Mouse (Mus musculus) kidney, adult 11 months (tissue): ENCODE data around the gene Plxna2.

Source experiments
- DNase-seq: peaks from one replicate; pipeline ENCODE4 v3.0.0; 2022

Plxna2 gene

GRCm38 (mm10) chr1:194774754-194775153 lies 156.7 kb downstream of the Plxna2 start:
- no peak for DNase-seq

GRCm38 (mm10) chr1:194775656-194776374 lies 157.8 kb downstream of the Plxna2 start:
- DNase-seq, result no peak

DNA sequence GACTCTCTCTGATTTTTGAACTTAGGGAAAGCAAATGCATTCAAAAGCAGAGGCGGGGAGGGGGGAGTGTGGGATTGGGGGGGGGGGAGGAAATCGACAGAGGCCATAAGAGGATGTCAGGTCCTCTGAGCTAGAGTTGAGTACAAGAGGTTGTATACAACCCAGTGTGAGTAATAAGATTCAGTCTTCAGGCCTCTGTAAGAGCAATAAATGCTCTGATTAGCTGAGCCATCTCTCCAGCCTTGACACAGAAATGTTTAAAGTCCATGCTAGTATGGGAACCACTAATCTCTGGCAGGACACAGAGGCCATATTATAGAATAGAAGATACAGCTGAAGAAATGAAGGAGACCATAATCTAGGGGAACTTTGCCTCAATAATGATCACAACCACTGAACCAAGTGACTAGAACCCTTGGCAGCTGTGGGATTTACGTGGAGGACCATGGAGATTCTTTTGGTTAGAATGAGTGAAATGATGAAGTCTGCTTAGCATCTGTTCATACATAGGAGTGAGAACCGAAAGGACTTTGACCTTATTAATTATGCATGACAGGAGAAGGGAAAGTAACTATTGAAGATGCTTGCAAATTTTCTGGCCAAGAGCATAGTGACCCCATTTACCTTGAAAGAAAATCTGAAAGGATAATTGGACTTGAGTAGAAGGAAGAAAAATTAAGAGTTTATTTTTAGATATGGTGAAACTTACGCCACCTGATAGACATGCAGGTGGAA lies 158.7 kb downstream of the Plxna2 start:
- DNase-seq, result no peak

DNA sequence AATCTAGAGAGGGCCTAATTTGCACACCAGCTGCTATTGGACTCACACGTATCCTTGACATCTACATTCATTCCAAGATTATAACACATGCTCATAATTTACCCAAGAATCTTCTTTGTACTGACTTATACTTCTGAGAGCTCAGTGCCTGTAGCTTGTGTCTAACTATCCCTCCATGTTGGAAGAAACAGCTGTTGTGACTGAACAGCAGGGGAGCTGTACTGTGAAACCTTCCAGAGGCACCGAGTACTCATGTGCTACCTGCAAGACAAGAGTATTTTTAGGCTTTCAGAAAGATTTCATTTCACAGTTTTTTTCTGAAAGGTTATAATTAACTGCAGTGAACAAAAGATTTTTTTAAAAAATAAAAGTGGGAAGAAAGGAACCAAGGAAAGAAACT lies 159.6 kb downstream of the Plxna2 start:
- no peak for DNase-seq

DNA sequence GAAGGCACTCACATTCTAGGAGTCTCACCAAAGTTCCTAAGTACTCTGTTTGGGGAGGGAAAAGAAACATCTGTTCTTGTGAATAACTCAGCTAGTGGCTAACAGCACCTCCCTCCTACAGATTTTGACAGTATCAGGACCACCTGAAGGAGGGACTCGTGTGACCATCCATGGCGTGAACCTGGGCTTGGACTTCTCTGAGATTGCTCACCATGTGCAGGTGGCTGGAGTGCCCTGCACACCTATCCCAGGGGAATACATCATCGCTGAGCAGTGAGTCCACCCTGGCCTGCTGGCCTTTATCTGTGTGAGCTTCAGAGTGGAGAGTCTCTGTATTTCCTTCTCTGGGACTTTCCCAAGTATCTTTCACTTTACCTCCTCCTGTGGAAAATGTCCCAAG lies 162.4 kb downstream of the Plxna2 start:
- no peak for DNase-seq

DNA sequence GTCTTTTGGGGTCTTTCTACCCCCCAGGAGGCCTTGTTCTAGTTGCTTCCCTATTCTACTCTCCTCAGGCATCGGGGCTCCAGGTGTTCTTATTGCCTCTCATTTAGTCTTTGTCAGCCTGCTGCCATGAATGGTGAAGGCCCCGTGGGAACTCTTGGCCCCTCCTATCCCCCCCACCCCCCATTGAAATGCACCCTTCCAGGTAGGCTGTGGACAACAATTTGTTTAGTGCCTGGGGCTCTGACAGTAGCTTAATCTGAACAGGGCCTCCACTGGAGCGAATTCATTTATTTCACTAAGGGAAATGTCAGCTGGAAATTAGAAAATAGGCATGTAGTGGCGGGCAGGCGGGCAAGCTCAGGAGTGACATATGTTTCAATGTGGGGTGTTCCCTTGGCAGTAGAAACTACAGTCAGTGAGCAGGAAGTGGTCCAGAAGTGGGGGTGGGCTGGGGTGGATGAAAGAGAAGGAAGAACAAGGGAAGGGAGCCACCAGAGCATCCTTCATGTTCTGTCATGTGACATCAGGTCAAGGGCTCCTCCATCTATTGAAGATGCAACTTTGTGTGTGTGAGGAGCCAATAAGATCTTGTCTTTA lies 162.9 kb downstream of the Plxna2 start:
- DNase-seq, result no peak

DNA sequence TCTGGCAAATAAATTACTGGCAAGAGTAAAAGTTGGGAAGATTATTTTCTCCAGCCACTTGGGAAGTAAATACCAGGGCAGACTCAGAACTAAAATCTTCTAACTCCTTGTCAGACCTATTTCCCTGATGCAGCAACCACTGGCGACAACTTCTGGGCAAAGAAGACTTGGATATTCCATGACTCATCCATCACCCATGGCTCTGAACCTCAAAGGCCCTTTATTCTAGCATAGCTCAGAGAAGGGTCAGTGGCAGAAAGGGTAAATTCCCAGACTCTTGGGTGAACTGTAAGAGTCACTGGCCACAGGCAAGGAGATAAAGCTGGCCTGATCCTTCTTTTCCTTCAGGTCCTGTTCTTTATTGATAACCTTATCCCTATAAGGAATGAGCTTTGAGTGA lies 163.5 kb downstream of the Plxna2 start:
- DNase-seq, result no peak

- DNase-seq, result no peak
These were observed 164.3 kb downstream of the Plxna2 start for GRCm38 (mm10) chr1:194782325-194782724.

- no peak for DNase-seq
These were observed 169.6 kb downstream of the Plxna2 start for GRCm38 (mm10) chr1:194787626-194788025.

DNA sequence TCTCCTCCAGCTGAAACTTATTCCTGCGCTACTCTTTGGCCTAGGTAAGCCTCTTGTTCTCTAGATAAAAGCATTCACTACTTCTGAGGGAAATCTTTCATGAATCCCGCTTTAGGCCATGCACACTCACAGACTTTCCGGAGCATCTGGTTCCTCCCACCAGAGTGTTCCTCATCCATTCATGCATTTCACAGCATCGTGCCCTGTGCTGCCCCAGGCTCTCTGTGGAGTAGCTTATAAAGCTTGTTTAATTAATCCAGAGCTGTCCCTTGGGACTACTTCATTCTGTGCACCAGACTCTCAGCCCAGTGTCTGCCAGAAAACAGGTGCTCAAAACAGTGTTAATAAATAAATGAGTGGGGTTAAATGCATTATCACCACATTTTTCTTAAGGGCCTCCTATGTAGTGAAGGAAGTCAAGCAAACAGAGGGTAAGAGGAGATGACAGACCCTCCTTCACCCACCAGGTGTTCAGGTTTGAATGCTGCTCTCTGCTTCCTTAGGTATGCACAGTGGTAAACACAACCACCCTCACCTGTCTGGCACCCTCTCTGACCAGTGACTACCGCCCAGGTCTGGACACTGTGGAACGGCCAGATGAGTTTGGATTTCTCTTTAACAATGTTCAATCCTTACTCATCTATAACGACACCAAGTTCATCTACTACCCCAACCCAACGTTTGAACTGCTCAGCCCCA lies 175.4 kb downstream of the Plxna2 start:
- DNase-seq, result no peak

DNA sequence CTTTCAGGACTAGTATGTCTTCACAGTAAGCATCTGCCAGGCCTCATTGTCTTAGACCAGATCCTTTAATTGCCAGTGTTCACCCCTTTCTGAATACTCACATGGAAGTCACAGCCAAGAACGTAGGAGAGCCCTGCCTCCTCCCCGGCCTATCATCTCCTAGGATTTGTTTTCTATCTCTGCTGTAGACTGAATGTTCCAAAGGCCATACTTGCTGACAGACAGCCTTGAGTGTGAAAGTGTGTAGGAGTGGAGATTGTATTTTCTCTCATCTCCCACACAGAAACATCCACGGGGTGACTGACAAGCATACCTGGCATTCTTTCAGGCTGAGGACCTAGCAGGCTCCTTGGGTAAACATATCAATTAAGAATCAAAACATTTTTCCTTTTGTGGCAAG lies 177.3 kb downstream of the Plxna2 start:
- DNase-seq, result no peak

- no peak for DNase-seq
These were observed 179.8 kb downstream of the Plxna2 start for GRCm38 (mm10) chr1:194797843-194798242.

DNA sequence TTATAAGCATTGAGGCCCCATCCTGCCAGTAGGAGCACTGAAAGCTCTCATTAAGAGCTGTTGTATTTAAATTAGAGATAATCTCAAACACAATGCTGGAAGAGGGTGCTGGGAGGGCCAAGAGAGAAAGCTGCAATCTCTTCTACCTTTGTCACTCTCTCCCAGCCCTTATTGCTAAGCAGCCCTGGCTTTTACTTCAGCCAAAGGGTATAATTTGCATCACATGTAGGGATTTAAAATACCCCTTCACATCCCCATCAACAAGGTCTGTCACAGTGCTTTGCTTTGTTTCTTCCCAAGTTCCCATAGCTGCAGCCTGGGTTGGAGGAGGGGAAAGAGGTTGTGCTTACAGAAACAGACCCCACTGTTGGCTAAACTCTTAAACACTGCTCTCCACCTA lies 180.5 kb downstream of the Plxna2 start:
- no peak for DNase-seq

- DNase-seq, result no peak
These were observed 190.2 kb downstream of the Plxna2 start for GRCm38 (mm10) chr1:194808261-194808660.

GRCm38 (mm10) chr1:194808681-194809080 lies 190.7 kb downstream of the Plxna2 start:
- no peak for DNase-seq

- DNase-seq, result no peak
These were observed 191.6 kb downstream of the Plxna2 start for GRCm38 (mm10) chr1:194809600-194809999.

DNA sequence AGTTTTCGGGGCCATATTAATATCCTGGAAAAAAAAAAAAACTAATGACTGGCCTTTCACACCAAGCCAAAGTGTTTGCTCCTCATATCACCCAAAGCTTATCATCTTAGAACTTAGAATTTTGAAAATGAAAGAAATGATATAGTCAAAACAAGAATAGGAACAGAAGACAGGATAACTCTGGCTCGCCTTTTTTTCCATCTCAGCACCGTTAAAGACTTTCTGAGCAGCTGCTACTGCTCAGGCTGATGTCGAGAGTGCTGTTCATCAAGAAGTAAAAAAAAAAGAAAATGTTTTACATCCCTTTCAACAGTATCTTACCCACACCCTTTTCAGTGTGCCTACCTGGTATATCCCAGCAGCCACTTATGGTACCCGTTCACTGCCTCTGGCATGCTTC lies 196.2 kb downstream of the Plxna2 start:
- no peak for DNase-seq

- DNase-seq, result no peak
These were observed 197.5 kb downstream of the Plxna2 start for GRCm38 (mm10) chr1:194815547-194815946.

DNA sequence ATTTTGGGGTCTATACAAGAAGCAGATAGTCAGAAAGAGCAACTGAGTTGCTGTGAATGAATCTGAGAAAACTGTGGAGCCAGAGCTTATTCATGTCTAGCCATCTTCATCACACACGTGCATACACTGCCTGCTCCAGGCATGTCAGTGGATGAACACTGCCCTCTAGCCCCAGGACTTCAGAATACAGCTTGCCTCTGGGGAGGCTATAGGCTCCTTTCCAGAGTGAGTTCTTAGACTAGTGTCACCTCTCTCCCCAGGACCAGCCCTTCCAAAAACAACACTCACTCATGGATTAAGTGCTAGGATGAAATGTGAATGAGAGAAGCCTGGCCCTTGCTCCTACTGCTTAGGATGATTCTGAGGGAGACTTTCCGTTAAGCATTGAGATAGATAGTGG lies 198.9 kb downstream of the Plxna2 start:
- peak; percentile 32 for DNase-seq

- DNase-seq, result no peak
These were observed 202.9 kb downstream of the Plxna2 start for GRCm38 (mm10) chr1:194820953-194821352.

DNA sequence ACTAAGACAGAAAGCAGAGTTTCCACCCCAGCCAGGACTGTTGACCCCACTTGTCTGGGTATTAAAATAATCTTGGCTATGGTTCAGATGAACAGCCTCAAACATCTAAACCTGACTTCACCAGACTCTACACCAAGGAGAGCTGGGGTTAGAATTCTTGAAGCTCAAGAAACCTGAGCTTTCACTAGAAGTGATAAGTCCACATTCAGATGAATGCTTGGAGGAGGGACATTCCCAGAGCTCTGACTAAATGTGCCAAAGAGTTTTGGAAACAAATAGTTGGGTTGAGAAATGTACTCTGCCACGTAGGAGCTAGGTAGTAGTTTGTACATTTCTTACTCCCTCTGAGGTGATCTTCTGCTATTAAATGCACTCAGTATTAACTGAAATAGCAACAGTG lies 203.7 kb downstream of the Plxna2 start:
- no peak for DNase-seq

- DNase-seq, result no peak
These were observed 210.3 kb downstream of the Plxna2 start for GRCm38 (mm10) chr1:194828316-194828715.

DNA sequence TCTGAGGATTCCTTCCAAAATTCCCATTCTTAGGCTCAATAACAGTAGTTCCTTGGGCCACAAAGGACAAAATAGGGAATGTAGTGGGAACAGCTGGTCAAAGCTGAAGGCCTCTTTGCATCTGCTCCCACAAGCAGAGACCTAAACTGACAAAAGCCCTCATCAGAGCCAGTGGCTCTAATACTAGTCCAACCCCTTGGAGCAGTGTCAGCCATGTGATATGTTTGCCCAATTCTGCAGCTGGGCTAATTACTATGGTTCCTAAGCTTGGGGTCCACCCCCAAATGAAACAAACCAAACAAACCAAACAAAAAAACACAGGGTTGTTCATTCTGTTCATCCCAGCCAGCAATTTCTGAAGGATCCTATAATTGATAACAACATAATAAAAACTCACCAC lies 217.2 kb downstream of the Plxna2 start:
- no peak for DNase-seq

DNA sequence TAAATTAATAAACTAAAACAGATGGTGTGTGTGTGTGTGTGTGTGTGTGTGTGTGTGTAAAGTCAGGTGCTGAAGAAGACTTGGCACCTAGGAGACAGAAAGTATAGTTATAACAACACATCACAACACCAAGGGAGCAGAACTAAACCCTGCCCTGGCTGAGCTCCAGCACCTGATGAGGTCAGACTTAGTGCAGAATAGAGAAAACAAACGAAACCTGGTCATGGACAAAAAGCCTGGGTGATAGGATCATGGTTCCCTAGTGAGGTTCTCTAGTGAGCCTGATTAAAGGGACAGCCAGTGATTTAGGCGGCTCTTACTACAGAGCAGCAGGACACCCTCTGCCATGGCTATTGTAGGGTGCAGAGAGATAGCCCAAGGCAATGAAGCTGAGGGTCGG lies 218.2 kb downstream of the Plxna2 start:
- DNase-seq, result no peak
